Mouse (Mus musculus): ENCODE data around the gene Socs5.

Gene Socs5

GRCm38 (mm10) chr17:87108507-87109292 is 1.2 kb downstream of the Socs5 start:
- DNase-seq (ENCODE audit: low spot score), result no peak

GRCm38 (mm10) chr17:87109504-87109903 is 2.0 kb downstream of the Socs5 start:
- no peak for DNase-seq (ENCODE audit: low spot score)

- no peak for DNase-seq (ENCODE audit: low spot score)
Measured at GRCm38 (mm10) chr17:87112852-87113592, 5.5 kb downstream of the Socs5 start.

GRCm38 (mm10) chr17:87115615-87116014 is 8.1 kb downstream of the Socs5 start:
- DNase-seq (ENCODE audit: low spot score), result no peak

- DNase-seq (ENCODE audit: low spot score), result no peak
Measured at GRCm38 (mm10) chr17:87118966-87119526, 11.6 kb downstream of the Socs5 start.

GRCm38 (mm10) chr17:87125344-87125743 is 17.9 kb downstream of the Socs5 start:
- DNase-seq (ENCODE audit: low spot score), result no peak

GRCm38 (mm10) chr17:87132258-87132657 is 24.8 kb downstream of the Socs5 start:
- no peak for DNase-seq (ENCODE audit: low spot score)

GRCm38 (mm10) chr17:87133823-87134222 is 26.3 kb downstream of the Socs5 start:
- DNase-seq (ENCODE audit: low spot score), result no peak

- DNase-seq (ENCODE audit: low spot score), result no peak
Measured at GRCm38 (mm10) chr17:87134631-87135030, 27.2 kb downstream of the Socs5 start.

- no peak for DNase-seq (ENCODE audit: low spot score)
Measured at GRCm38 (mm10) chr17:87135741-87136140, 28.3 kb downstream of the Socs5 start.

- no peak for DNase-seq (ENCODE audit: low spot score)
Measured at GRCm38 (mm10) chr17:87141188-87141935, 33.9 kb downstream of the Socs5 start.

- DNase-seq (ENCODE audit: low spot score), result no peak
Measured at GRCm38 (mm10) chr17:87142271-87142670, 34.8 kb downstream of the Socs5 start.

- DNase-seq (ENCODE audit: low spot score), result no peak
Measured at GRCm38 (mm10) chr17:87143186-87143585, 35.7 kb downstream of the Socs5 start.

GRCm38 (mm10) chr17:87146415-87147021 is 39.0 kb downstream of the Socs5 start:
- DNase-seq (ENCODE audit: low spot score), result no peak

- no peak for DNase-seq (ENCODE audit: low spot score)
Measured at GRCm38 (mm10) chr17:87149762-87150161, 42.3 kb downstream of the Socs5 start.

- DNase-seq (ENCODE audit: low spot score), result no peak
Measured at GRCm38 (mm10) chr17:87152984-87153383, 45.5 kb downstream of the Socs5 start.

GRCm38 (mm10) chr17:87155664-87156063 is 48.2 kb downstream of the Socs5 start:
- DNase-seq (ENCODE audit: low spot score), result no peak

- DNase-seq (ENCODE audit: low spot score), result no peak
Measured at GRCm38 (mm10) chr17:87157739-87158138, 50.3 kb downstream of the Socs5 start.

- no peak for DNase-seq (ENCODE audit: low spot score)
Measured at GRCm38 (mm10) chr17:87158597-87158996, 51.1 kb downstream of the Socs5 start.

GRCm38 (mm10) chr17:87160270-87160669 is 52.8 kb downstream of the Socs5 start:
- DNase-seq (ENCODE audit: low spot score), result peak; percentile 11

GRCm38 (mm10) chr17:87164312-87164922 is 56.9 kb downstream of the Socs5 start:
- no peak for DNase-seq (ENCODE audit: low spot score)
